Mouse (Mus musculus) adrenal gland, postnatal 4 days (tissue): ENCODE measurements around the gene Ube2t. TPM values are rescaled to one million over a fixed set of nuclear protein-coding genes. Genes with fewer than 3 reads are reported as not detected.

Experiments
- total RNA-seq, 2 experiments: library from RNA; stranded (reverse); gene quantifications; 2 replicates each; pipeline ENCODE4 v1.2.3; 2021

Ube2t gene
- total RNA-seq, 2 experiments from 2014 or later = 11.1 to 12.1 TPM

Other genes with a start within 250 kb of the Ube2t start
- gene Ppp1r12b, start 6.6 kb upstream of the Ube2t start, total RNA-seq = 10 to 100 TPM; 19.7 to 22.1 TPM
- 1 to 10 TPM; 3.7 to 5.0 TPM for gene Lgr6, start 142.7 kb downstream of the Ube2t start, total RNA-seq
- 1 to 10 TPM; 1.4 TPM for gene Ptpn7, start 170.1 kb downstream of the Ube2t start, total RNA-seq
- gene Arl8a, start 184.3 kb downstream of the Ube2t start, total RNA-seq = 10 to 100 TPM; 62.8 to 73.7 TPM
- gene Gpr37l1, start 205.1 kb downstream of the Ube2t start, total RNA-seq = 1 to 10 TPM in 1 of 2 experiments, under 1 TPM in 1; 0.82 to 1.0 TPM